Mouse (Mus musculus) heart, embryonic 15.5 days (tissue): ENCODE results near the gene Spry1. TPM values are rescaled to one million over a fixed set of nuclear protein-coding genes. Genes with fewer than 3 reads are reported as not detected.

Experiments
- ATAC-seq: fragments of 200-750 bp; cut with Nextera tagmentation; replicated peaks from 2 replicates; pipeline ENCODE4 v1.8.0; 2017; ENCODE audit warnings: low read depth, moderate TSS enrichment; ENCODE audit not compliant: insufficient number of reproducible peaks, insufficient read depth, low FRiP score
- H3K27ac ChIP-seq: fragments of 300-500 bp; sonication (generic); 2 replicates; pipeline ENCODE4 v1.5.1; 2015; ENCODE audit warnings: mild to moderate bottlenecking, inconsistent platforms
- H3K27me3 ChIP-seq: fragments of 300-500 bp; sonication (generic); 2 replicates; pipeline ENCODE4 v1.6.1; 2015; ENCODE audit warnings: inconsistent platforms
- H3K36me3 ChIP-seq: fragments of 300-500 bp; sonication (generic); 2 replicates; pipeline ENCODE4 v1.6.1; 2015; ENCODE audit warnings: mild to moderate bottlenecking, inconsistent platforms
- H3K4me1 ChIP-seq: fragments of 300-500 bp; sonication (generic); replicated peaks from 2 replicates; pipeline ENCODE4 v1.6.1; 2015; ENCODE audit warnings: inconsistent platforms
- H3K4me2 ChIP-seq: fragments of 300-500 bp; sonication (generic); 2 replicates; pipeline ENCODE4 v1.6.1; 2015; ENCODE audit warnings: inconsistent platforms, mild to moderate bottlenecking, moderate library complexity
- H3K4me3 ChIP-seq: fragments of 300-500 bp; sonication (generic); 2 replicates; pipeline ENCODE4 v1.5.1; 2015; ENCODE audit warnings: mild to moderate bottlenecking, inconsistent platforms
- H3K9ac ChIP-seq: fragments of 300-500 bp; sonication (generic); 2 replicates; pipeline ENCODE4 v1.6.1; 2015; ENCODE audit warnings: mild to moderate bottlenecking, inconsistent platforms
- H3K9me3 ChIP-seq: fragments of 300-500 bp; sonication (generic); replicated peaks from 2 replicates; pipeline ENCODE4 v1.6.1; 2016; ENCODE audit warnings: inconsistent platforms
- WGBS: fragments of 180-500 bp; shearing (Covaris S2); methylation state at CpG from one replicate; pipeline ENCODE4 v1.1.7; 2015; ENCODE audit warnings: mixed read lengths; 5-methylcytosine and 5-hydroxymethylcytosine counted together
- polyA plus RNA-seq: library from polyadenylated mRNA; unstranded; fragments of >200 nt; fragmentation: Nextera tagmentation; extraction: Ambion mirVana; gene quantifications from 2 replicates; pipeline ENCODE4 v1.2.1, GENCODE M21; 2015

Spry1 gene
- polyA plus RNA-seq, 1 experiment from 2014 or later: 7.2 TPM

- Histone ChIP-seq H3K27me3 (no peaks in the 10 kb centered on the region), H3K36me3 (peaks cover 17% of the 10 kb centered on the region), H3K27ac (0 out of 2 replicates have a peak overlapping the region, but pooled peaks have one; percentile 83), H3K4me1 (peaks cover 29% of the 10 kb centered on the region), H3K9ac (no peak overlapping the region), H3K9me3 (no peaks in the 10 kb centered on the region), H3K4me2 (peak overlapping the region; percentile 86), H3K4me3 (peak overlapping the region; percentile 76)
- no peak for ATAC-seq
- 86% methylated on average over 21 of the region's 21 CpGs for WGBS
Observed at GRCm38 (mm10) chr3:37642681-37643214, 3.0 kb downstream of the Spry1 start.

DNA sequence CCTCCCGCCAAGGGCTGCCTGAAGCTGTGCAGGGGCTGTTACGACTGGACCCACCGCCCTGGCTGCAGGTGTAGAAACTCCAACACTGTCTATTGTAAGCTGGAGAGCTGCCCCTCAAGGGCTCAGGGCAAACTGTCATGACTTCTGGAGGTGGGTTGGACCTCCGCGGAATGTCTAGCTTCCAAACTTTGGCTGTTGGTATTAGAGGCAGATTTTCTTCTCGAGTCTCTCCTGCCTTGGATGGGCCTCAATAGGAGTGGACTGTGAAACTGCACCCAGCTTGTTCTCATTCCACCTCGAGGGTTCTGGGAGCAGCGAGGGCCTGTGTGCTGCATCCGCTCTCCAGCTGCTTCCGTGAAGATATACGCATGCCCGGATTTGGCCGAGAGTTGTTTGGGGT, 3.7 kb downstream of the Spry1 start:
- no peak overlapping the region for H3K4me3 ChIP-seq
- H3K4me2 ChIP-seq: peak overlapping the region; percentile 86; the same call in 1 of the 2 replicates
- H3K27me3 ChIP-seq: no peaks in the 10 kb centered on the region
- H3K4me1 ChIP-seq: peaks cover 29% of the 10 kb centered on the region
- H3K36me3 ChIP-seq: peaks cover 17% of the 10 kb centered on the region
- no peak overlapping the region for H3K9ac ChIP-seq
- no peak overlapping the region for H3K27ac ChIP-seq
- no peaks in the 10 kb centered on the region for H3K9me3 ChIP-seq
- 84% methylated on average over 13 of the region's 13 CpGs for WGBS
- ATAC-seq: no peak

GRCm38 (mm10) chr3:37643903-37644302, 4.2 kb downstream of the Spry1 start:
- no peak overlapping the region for H3K4me3 ChIP-seq
- H3K4me1 ChIP-seq: peaks cover 29% of the 10 kb centered on the region
- H3K27me3 ChIP-seq: no peaks in the 10 kb centered on the region
- no peak overlapping the region for H3K27ac ChIP-seq
- H3K9ac ChIP-seq: no peak overlapping the region
- 0 out of 2 replicates have a peak overlapping the region, but pooled peaks have one; percentile 86 for H3K4me2 ChIP-seq
- H3K36me3 ChIP-seq: peaks cover 17% of the 10 kb centered on the region
- no peak for ATAC-seq
- 79% methylated on average over 8 of the region's 8 CpGs for WGBS
- H3K9me3 ChIP-seq: no peaks in the 10 kb centered on the region

DNA sequence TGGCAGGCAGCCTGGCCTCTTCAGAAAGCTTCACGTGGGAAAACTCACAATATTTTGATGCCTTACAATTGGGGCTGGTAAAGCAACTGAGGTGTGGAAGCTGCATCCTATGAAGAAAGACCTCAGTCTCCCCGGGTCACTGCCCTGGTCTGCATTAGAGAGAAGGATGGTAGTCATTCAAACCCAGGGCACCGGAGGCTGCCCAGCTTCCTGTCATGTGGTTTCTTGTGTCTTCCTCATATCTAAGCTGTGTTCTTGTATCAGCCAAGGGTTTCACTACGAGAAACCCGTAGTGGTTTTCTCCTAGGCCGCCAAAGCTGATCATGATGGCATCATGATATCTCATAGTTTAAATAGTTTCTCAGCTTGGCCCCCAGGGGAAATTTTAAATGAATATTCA, 5.3 kb downstream of the Spry1 start:
- Histone ChIP-seq H3K27me3 (no peaks in the 10 kb centered on the region), H3K9me3 (no peaks in the 10 kb centered on the region), H3K9ac (no peak overlapping the region), H3K27ac (no peak overlapping the region), H3K4me2 (no peak overlapping the region), H3K36me3 (peaks cover 17% of the 10 kb centered on the region), H3K4me3 (no peak overlapping the region), H3K4me1 (peaks cover 23% of the 10 kb centered on the region)
- ATAC-seq: no peak
- WGBS: 73% methylated on average over 6 of the region's 6 CpGs

- no peak overlapping the region for H3K9ac ChIP-seq
- no peaks in the 10 kb centered on the region for H3K27me3 ChIP-seq
- H3K36me3 ChIP-seq: peaks cover 17% of the 10 kb centered on the region
- ATAC-seq: no peak
- no peak overlapping the region for H3K4me2 ChIP-seq
- no peak overlapping the region for H3K27ac ChIP-seq
- H3K4me1 ChIP-seq: peaks cover 21% of the 10 kb centered on the region
- no peaks in the 10 kb centered on the region for H3K9me3 ChIP-seq
- 92% methylated on average over 9 of the region's 9 CpGs for WGBS
- no peak overlapping the region for H3K4me3 ChIP-seq
Observed at GRCm38 (mm10) chr3:37646221-37646620, 6.5 kb downstream of the Spry1 start.

GRCm38 (mm10) chr3:37647225-37647624, 7.5 kb downstream of the Spry1 start:
- no peak overlapping the region for H3K4me3 ChIP-seq
- H3K27ac ChIP-seq: no peak overlapping the region
- no peaks in the 10 kb centered on the region for H3K9me3 ChIP-seq
- H3K4me2 ChIP-seq: no peak overlapping the region
- peaks cover 14% of the 10 kb centered on the region for H3K4me1 ChIP-seq
- no peak overlapping the region for H3K9ac ChIP-seq
- ATAC-seq: no peak
- H3K36me3 ChIP-seq: peaks cover 17% of the 10 kb centered on the region
- 87% methylated on average over 10 of the region's 10 CpGs for WGBS
- no peaks in the 10 kb centered on the region for H3K27me3 ChIP-seq

GRCm38 (mm10) chr3:37648244-37648643, 8.5 kb downstream of the Spry1 start:
- Histone ChIP-seq H3K9me3 (no peaks in the 10 kb centered on the region), H3K36me3 (peaks cover 10% of the 10 kb centered on the region), H3K27me3 (no peaks in the 10 kb centered on the region), H3K4me1 (peaks cover 7% of the 10 kb centered on the region), H3K27ac (no peak overlapping the region), H3K9ac (no peak overlapping the region), H3K4me2 (no peak overlapping the region), H3K4me3 (no peak overlapping the region)
- ATAC-seq: no peak
- 63% methylated on average over 13 of the region's 13 CpGs for WGBS

GRCm38 (mm10) chr3:37649281-37649680, 9.5 kb downstream of the Spry1 start:
- no peak overlapping the region for H3K9ac ChIP-seq
- H3K4me2 ChIP-seq: no peak overlapping the region
- no peak overlapping the region for H3K4me3 ChIP-seq
- H3K27me3 ChIP-seq: no peaks in the 10 kb centered on the region
- H3K9me3 ChIP-seq: no peaks in the 10 kb centered on the region
- WGBS: 66% methylated on average over 6 of the region's 6 CpGs
- H3K4me1 ChIP-seq: peaks cover 12% of the 10 kb centered on the region
- H3K27ac ChIP-seq: no peak overlapping the region
- H3K36me3 ChIP-seq: peaks cover 7% of the 10 kb centered on the region
- ATAC-seq: no peak

DNA sequence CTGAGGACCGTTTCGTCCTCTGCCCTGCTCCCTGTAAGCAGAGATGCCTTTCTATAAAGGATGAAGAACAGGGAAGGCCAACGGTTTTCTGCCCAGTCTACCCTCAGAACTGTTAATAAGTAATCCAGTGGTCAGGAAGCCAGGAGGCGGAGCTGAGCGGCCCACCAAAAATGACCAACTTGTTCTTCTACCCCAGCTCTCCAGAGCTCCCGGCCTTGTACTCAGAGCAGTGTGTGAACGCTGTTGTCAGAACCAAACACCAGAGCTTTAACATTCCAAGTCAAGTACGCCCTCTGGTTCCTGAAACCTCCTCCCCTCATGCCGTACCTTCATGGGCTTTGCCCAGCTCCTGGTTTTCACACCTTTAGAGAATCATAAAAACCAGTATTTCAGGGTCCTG, 12.8 kb downstream of the Spry1 start:
- Histone ChIP-seq H3K4me1 (peaks cover 33% of the 10 kb centered on the region), H3K9me3 (no peaks in the 10 kb centered on the region), H3K4me3 (no peak overlapping the region), H3K27me3 (no peaks in the 10 kb centered on the region), H3K9ac (no peak overlapping the region), H3K36me3 (no peaks in the 10 kb centered on the region), H3K4me2 (no peak overlapping the region), H3K27ac (no peak overlapping the region)
- WGBS: 81% methylated on average over 9 of the region's 9 CpGs
- ATAC-seq: no peak

GRCm38 (mm10) chr3:37653935-37654729, 14.4 kb downstream of the Spry1 start:
- Histone ChIP-seq H3K4me1 (peaks cover 33% of the 10 kb centered on the region), H3K4me2 (peak overlapping the region; percentile 65), H3K27ac (peak overlapping the region; percentile 15), H3K9ac (peak overlapping the region; percentile 22), H3K9me3 (no peaks in the 10 kb centered on the region), H3K36me3 (no peaks in the 10 kb centered on the region), H3K27me3 (no peaks in the 10 kb centered on the region), H3K4me3 (peak overlapping the region; percentile 46)
- ATAC-seq: peak; percentile 45
- WGBS: 4% methylated on average over 16 of the region's 16 CpGs

DNA sequence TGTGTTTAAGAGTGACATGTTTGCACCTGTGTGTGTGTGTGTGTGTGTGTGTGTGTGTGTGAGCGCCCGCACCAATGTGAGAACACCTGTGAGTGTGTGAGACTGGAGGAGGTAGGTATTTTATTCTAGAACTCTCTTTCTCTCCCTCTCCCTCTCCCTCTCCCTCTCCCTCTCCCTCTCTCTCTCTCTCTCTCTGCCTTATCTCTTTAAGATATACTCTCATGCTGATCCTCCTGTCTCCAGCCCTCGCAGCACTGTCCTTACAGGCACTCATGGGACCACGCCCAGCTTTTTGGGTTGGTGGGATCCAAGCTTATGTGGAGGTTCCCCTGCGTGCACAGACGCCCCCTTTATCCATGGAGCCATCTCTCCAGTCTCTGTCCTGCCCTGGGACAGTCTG, 15.0 kb downstream of the Spry1 start:
- no peak for ATAC-seq
- Histone ChIP-seq H3K4me1 (peaks cover 33% of the 10 kb centered on the region), H3K9me3 (no peaks in the 10 kb centered on the region), H3K27me3 (no peaks in the 10 kb centered on the region), H3K4me3 (peak overlapping the region; percentile 46), H3K9ac (no peak overlapping the region), H3K4me2 (peak overlapping the region; percentile 65), H3K27ac (no peak overlapping the region), H3K36me3 (no peaks in the 10 kb centered on the region)
- 51% methylated on average over 6 of the region's 6 CpGs for WGBS
